Mouse (Mus musculus) retina, embryonic 14.5 days (tissue): Measurements from ENCODE around the gene Mrps26.
"Not testable (repeated sequence)": the region's sequence is repeated elsewhere in the genome, so short reads cannot be mapped to it uniquely, and the experiment has no call there.

Experiments used
- DNase-seq: peaks from one replicate; pipeline ENCODE4 v3.0.0-alpha.2; 2015; ENCODE audit warnings: low spot score

The Mrps26 gene

DNA sequence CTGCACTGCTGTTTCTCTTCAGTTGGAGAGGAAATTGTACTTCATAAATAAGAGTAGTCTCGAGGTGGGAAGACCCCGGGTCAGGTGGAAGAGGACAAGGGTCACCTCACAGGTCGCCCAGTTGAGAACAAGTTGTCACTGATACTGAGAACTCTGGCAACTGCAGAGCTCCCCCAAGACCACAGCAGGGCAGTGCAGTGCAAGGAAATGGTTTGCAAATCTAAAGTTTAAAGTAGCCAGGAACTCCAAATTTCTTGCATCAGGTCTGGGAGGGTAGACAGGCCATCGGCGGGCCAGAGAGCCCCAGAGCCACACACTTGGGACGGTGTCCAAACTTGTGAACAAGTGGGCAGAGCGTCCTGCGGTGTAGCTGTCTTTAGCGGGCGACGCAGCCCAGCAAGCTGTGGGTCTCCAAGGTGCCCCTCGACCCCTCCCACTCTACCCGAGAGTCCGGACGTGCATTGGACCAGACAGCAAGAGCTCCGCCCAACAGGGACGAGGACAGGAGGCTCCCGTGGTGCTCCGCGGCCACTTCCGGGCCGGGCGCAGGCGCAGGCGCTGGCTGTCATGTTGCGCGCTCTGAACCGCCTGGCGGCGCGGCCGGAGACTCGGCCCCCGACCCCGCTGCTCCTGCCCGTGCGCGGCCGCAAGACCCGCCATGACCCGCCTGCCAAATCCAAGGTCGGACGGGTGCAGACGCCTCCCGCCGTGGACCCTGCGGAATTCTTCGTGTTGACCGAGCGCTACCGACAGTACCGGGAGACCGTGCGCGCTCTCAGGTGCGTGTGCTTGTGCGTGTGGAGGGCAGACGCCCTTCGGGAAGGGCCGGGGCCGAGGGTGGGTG lies at the start of gene Mrps26:
Mrps26 (plus strand) TSS at position 531 of the 844 bp plus-strand sequence.
- peak; percentile 94 for DNase-seq

DNA sequence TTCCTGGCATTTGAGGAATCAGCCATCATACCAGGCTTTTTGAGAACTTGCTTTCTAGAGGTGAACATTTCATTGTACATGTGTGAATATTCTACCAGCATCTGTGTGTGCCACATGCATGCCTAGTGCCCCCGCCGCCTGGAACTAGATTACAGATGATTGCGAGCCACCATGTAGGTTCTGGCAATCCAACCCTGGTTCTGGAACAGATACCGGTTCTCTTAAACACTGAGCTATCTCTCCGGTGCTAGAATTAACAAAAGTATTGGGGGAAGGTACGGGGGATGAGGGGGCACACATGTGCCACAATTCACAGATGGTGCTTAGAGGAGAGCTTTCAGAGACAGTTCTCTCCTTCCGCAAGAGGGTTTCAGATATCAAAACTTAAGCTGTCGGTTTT lies 49.6 kb upstream of the Mrps26 start:
- no peak for DNase-seq

DNA sequence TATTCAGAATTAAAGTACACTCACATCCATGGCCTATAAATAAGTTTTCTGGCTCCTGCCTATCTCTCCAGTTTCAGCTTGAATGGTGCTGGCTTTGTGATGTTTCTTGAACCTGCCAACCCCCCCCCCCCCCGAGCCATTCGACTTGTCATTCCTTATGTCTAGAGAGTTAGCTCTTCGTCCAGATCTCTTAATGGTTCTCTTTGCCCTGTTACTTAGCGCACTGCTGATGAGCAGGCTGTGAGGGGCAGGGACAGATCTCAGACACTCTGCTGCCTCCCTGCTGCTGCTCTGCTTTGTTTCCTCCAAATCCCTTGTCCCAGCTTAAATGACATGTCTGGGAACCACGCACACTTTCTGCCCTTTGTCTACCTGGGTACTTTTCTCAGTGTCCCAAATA lies 47.8 kb upstream of the Mrps26 start:
- DNase-seq, result peak; percentile 26

DNA sequence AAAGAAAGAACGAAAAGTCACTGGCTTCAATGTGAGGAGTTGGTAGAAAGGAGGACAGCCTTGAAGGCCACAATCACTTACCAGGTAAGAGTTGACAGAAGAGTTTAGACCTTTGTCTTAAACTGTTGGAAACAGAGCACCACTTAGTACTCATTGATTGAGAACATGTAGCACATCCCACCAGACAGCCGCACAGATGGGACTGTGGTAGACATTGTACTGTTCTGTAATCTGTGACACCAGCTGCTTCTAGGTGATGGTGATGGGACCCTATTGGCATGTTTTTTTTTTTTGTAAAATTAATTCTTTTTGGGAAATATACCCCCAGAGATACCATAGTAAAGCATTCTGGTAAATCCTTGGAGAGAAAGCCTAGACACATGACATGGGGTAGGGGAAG lies 41.6 kb upstream of the Mrps26 start:
- no peak for DNase-seq

DNA sequence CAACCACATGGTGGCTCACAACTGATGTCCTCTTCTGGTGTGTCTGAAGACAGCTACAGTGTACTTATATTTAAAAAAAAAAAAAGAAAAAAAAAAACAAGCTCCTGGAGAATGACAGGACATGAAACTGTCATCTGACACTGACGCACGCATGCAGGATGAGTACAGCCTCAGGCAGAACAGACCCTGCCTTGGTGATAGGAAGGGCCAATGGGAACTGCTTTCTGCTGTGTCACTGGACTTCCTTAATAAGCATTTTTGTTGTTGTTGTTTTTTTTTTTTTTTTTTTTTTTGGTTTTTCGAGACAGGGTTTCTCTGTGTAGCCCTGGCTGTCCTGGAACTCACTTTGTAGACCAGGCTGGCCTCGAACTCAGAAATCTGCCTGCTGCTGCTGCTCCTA lies 38.1 kb upstream of the Mrps26 start:
- not testable (repeated sequence) for DNase-seq

DNA sequence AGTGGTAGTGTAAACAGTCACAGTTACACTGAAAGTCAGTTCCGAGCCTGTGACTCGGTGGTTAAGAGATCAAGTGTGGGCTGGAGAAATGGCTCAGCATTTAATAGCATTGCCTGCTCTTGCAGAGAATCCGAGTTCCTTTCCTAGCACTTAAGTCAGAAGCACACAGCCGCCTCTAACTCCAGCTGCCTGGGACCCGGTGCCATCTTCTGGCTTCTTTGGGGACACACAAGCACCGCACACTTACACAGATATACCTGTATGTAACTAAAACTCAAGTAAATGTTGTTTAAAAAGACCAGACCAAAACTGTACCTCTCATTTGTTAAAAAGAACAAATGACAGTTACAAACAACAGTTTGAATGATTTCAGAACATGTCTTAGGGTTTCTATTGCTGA lies 35.1 kb upstream of the Mrps26 start:
- DNase-seq, result no peak

DNA sequence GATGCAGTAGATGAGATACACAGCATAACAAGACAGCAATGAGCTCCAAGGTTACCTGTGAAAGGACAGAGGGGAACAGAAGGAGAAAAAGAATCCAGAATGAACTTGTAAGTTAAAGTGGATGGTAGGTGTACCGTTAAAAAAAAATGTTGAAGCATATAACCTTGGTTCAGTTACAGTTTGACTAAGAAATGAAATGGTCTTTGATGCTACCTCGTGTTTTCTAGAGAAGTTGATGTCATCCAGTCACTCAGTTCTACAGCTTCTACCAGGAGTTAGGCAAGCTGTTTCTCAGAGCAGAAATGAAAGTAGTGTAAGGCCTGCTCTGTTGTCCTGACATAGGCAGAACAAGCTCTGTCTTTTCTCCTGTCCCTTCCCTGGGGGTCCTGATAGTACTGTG lies 34.3 kb upstream of the Mrps26 start:
- DNase-seq, result no peak

DNA sequence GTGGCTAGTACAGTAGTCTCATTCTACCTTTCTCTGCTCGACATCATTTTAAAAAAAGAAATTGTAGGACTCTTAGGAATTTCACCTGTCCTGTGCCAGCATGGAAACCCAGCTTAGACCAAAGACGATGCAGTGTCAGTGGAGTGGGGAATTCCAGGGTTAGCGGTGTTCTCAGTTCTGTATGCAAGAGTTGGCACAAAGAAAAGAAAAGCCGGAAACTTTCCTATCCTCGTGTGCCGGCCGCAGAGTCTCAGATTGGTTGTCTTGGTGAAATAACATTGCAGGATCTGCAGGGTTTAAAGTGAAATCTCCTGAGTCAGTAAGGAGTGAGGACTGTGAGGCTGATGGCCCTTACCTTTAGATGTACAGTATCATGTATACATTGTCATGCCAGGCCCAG lies 33.6 kb upstream of the Mrps26 start:
- DNase-seq, result no peak

DNA sequence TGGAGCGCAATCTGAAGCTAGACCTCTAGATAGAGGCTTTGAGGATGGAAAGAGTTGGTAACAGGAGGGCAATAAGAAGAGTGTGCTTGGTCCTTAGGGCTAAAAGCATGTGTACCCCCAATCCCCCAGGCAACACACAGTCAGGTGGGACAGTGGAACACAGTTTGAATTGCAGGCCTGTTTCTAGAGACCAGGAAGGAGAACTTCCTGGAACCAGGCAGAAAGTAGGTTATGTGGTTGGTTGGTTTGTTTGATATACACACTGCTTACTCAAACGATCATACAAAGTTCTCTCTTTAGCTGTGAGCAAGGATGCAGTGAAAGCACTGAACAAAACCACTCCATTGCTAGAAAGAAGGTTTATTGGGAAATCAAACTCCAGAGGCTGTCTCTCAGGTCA lies 31.3 kb upstream of the Mrps26 start:
- no peak for DNase-seq

DNA sequence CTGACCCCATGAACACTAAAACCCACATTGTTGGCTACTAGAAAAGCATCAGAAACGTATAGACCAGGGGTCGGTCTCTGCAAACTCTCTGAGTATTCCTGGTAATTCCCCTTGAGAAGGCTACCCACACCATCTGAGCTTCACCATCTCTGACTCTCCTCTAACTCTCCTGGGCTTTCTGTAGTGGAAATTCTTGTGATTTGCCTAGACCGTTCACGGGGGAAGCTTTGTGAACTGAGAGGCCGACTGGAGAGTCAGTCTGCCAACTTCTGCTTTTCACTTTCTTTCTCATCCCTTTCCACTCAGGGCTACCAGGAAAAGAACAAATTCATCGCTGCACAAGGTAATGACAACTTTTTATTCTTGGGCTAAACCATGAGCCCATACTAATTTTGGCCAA lies 28.5 kb upstream of the Mrps26 start:
- no peak for DNase-seq

DNA sequence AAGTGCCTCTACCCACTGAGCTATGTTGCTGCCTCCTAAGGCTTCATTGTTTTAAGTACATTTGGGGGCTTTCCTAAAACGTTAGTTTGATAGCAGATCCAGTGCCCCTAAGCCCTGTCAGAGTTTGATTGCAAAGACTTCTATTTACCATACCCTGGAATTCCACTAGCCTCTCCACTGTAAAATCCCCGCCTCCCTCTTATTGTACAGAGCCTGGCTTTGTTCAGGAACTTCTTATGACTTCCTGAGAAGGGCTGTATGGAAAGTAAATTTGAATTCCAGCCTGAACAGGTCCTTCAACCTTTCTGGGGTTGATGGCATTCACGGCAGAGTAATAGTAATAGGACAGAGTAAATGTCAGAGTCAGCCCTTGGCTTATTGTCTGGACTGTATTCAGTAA lies 26.7 kb upstream of the Mrps26 start:
- DNase-seq, result no peak

DNA sequence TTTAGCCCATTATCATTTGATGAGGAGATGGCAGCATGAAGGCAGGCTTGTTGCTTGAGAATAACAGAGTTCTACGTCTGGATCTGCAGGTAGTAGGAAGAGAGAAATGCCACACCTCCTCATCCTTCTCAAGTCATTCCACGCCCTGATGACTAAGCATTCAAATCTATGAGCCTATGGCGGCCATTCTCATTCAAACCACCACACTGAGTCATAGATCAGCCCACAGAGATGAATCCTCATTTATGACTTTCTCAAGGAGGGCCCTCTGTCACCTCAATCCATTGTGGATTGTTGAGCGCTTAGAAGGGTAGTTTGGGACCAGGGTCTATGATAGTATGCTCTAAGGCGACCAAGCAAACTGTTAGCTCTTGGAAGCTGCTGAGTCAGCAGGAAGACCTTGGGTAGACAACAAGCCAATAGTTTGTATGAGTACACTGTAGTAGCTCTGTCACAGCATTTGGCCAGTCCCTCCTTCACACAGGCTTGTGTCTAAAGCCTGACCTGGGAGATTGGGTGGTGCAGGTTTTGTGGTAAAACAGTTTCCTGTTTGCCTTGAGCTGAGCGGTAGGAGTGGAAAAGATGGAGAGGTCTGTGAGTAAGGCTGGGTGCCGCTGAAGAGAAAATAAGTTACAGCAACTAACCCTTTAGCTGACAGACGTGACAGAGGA lies 24.5 kb upstream of the Mrps26 start:
- no peak for DNase-seq

DNA sequence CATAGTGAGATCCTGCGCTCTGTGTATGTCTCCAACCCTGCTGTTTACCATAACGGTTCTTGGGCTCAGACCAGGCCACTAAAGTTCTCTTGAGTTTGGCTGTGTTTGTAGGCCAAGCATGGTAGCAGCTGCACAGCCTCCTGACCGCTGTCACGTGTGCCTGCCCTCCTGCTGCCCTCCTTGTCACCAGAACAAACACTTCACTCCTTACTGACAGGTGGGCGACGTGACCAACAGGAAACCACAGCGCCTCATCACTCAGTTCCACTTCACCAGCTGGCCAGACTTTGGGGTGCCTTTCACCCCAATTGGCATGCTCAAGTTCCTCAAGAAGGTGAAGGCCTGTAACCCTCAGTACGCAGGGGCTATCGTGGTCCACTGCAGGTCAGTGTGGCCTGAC lies 23.3 kb upstream of the Mrps26 start:
- DNase-seq, result no peak

DNA sequence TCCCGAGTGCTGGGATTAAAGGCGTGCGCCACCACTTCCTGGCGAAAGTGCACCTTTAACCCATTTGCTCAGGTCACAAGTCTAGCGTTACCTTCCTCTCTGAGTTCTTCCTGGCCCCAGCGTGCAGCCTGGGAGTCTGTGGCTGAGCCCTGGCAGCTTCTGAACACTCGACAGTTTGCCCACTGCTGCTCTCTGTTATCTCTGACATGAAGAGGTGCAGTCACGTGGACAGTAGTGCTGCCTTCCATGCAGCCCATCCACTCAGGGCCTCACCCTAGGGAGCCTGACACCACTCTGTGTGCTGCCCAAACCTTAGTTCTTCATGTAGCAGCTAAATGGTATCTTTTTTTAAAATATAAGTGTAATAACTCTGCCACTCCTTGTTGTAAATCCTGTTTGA lies 16.6 kb upstream of the Mrps26 start:
- no peak for DNase-seq

DNA sequence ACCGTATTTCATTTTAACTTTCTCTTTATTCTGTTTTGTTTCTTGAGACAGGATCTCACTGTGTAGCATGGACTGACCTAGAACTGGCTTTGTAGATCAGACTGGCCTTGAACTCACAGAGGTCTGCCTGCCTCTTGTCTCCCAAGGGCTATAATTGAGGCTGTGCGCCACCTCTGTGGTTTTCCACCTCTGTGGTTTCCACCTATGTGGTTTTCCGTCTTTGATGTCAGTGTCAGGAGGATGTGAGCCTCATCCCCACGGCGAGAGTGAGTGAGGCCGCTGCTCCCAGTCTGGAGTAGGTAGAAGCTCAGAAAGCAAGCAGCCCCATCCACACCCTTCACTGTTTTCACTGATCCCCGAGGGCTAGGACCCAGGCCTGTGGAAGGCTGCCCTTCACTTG lies 8.7 kb upstream of the Mrps26 start:
- no peak for DNase-seq

DNA sequence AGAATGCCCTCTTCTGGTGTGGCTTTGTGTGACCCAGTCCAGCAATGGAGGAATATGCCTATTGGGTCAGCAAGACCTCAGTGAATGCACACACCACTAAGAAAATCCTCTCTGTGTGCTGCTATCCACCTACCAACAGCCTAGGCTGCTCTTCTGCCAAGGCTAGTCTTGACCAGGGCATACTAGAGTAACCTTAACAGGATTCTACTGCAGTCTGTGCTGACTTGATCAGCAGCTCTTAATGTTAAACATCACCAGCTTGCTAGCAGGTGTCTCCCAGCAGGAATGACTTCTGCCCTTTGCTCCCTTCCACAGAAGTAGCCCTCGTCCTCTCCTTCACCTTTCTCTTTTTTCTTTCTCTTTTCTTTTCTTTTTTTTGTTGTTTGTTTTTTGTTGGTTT lies 7.2 kb upstream of the Mrps26 start:
- DNase-seq, result no peak

DNA sequence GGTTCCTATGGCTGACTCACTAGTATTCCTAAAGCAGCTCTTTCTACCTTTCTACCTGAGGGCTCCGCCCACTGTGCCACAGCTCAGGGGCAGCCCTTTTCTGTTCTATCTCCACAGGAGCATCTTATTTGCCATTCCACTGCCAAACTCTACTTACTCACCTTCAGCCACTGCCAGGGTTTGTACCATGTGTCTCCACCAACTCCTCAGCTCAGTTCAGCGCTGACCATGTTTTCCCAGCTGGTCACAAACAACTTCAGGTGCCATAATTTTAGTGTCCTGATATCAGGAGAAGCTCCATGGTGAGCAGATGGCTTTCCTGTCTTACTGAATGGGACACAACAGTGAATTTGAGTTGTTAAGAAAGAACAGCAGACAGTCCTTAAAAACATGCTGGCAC lies 6.1 kb upstream of the Mrps26 start:
- no peak for DNase-seq

DNA sequence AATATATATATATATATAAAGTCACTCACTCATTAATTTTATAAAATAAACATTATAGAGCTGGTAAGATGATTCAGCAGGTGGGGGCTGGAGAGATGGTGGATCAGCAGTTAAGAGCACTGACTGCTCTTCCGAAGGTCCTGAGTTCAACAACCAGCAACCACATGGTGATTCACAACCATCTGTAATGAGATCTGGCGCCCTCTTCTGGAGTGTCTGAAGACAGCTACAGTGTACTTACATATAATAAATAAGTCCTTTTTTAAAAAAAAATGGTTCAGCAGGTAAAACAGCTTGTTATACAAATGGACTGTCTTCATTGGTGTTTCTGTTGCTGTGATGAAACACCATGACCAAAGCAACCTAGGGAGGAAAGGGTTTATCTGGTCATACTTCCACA lies 5.5 kb upstream of the Mrps26 start:
- no peak for DNase-seq

DNA sequence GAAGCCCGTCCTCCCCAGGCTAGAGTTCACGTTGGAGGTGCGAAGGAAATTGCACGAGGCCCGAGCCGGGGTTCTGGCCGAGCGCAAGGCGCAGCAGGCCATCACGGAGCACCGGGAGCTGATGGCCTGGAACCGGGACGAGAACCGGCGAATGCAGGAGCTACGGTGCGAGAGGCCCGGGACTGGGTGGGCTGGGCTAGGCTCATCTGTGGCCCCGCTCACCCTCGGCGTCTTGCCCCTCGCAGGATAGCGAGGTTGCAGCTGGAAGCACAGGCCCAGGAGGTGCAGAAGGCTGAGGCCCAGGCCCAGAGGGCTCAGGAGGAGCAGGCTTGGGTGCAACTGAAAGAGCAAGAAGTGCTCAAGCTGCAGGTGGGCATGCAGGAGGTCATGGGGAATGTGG lies 521 bp downstream of the Mrps26 start:
- DNase-seq, result peak; percentile 22

DNA sequence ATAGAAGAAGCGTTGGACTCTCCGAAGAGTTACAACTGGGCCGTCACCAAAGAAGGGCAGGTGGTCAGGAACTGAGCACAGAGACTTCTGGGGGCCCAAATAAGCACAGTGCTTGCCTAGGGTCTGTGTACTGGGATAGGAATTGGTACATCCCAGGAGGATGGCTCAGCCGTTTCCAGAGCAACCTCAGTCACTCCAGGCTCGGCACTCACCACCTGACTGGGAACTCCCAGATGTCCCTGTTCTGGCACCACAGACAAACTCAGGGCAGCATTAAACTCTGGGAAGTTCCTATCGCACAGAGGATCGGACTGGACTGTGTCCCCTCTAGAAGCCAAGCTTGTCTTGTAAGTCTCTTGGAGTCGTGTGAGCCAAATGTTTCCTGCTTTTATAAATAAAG lies 1.4 kb downstream of the Mrps26 start:
- DNase-seq, result no peak

DNA sequence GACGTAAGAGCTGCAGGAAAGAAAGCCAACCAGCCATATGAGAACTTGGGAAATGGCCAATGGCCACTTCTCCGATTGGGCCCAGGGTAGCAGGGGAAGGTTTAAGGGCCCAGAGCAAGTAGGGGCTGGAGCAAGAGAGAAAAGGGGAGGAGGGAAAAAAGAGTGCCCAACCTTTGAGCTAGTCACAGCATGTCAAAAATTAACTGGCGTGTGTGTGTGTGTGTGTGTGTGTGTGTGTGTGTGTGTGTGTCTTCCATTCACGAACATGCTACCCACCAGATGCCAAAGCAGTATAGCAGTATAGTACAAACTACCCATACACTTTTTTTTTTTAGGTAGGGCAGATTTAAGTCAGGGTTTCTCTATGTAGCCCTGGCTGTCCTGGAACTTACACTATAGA lies 5.4 kb downstream of the Mrps26 start:
- no peak for DNase-seq

DNA sequence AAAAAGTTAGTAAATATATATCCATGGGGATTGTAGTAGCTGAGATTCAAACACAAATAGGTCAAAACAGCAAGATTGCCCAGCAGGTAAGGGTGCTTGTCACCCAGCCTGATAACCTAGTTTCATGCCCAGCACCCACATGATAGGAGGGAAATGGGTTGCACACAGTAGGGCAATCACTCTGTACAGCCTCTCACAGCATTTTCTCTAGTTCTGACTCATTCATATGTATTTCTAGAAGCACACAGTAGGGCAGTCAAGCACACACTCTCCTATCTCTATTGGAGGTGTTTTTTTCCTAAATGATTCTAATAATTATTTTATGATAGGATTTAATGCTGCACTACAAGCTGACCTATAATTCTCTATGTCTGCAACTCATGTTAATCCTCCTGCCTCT lies 6.4 kb downstream of the Mrps26 start:
- DNase-seq, result no peak

DNA sequence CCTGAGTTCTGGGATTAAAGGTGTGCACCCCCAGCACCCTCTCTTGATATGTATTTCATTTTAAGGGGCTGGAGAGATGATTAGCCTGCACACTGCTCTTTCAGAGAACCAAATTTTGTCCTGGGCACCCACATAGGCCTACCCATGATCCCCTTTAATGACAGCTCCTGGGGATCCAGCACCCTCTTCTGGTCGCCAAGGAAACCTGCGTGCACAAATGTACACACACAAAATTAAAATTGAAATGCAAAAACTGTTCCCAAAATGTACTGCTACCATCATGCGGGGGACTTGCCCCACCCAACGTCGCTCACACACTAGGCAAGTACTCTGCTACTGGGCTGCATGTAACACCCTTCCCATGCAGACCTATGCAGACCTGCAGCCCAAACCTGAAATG lies 11.4 kb downstream of the Mrps26 start:
- no peak for DNase-seq

DNA sequence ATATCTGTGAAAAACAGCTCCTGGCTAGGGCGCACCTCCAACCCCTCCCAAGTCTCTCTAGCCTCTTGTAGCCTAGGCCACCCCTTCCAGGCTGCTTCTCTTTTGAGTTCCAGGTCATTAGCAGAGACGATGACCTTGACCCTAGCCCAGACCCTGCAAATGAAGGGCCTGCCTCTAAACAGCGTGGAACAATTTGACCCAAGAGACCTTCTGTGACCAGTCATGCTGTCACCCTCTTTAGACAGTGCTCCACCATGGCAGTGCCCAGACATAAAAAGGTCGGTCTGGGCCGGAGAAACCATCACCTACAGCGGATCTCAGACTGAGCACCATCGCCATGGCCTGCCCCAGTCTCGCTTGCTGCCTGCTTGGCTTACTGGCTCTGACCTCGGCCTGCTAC lies 12.3 kb downstream of the Mrps26 start, which contains the start of gene Oxt:
Oxt (plus strand) TSS at position 301 of the 400 bp plus-strand sequence.
- no peak for DNase-seq
